Mouse (Mus musculus) T-helper 2 cell (primary cell): ENCODE results near the gene Smarcc2.

ENCODE experiments used
- in situ Hi-C: fragments of 300-600 bp; cut with MboI, MseI; formaldehyde crosslinking; loops from one replicate; pipeline ENCODE4 v1.15.1; 2025; ENCODE audit warnings: high pct_unique_total_duplicates

Smarcc2 gene

GRCm38 (mm10) chr10:128441324-128442119 is 17.5 kb upstream of the Smarcc2 start:
- in situ Hi-C loops: no loop called here

GRCm38 (mm10) chr10:128442718-128443117 is 16.3 kb upstream of the Smarcc2 start:
- in situ Hi-C loops: no loop called here

DNA sequence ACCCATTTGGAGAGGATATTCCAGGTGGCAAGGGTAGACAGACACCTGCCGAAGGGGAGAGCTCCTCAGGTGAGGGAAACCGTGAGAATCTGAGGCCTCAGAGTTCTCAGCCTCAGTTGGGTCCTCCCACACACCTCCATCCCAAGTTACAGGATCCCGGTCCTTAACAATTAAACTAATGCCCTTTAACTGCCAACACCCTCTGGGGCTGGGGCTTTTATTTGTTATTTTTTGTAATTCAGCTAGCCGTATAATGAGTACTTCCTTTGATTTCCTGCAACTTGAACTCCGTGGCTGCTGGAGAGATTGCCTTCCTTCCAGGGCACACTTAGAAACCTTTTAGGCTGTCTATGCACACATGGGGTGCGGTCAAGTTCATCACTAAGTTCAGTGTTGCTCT is 14.7 kb upstream of the Smarcc2 start:
- in situ Hi-C loops: no loop called here

GRCm38 (mm10) chr10:128445407-128445806 is 13.6 kb upstream of the Smarcc2 start:
- in situ Hi-C loops: no loop called here

DNA sequence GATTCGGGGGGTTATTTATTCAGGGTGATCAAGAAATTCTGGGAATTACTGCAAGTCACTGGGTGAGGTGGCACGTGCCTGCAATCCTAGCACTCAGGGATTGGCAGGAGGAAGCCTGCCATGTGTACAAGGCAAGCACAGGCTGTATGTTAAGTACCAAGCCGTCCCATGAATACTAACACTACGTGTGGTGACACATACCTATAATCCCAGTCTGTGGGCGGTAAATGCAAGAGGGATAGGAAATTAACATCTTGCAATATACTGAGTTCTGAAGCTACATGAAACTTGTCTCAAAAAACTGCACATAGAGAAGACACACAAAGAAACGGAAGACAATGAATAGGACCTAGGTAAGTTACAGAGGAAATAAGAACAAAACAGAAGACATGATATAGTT is 8.0 kb upstream of the Smarcc2 start:
- in situ Hi-C loops: loop anchor here (10.0 kb wide), 1 partner anchor 46 kb away; the partner anchor contains the start of gene Slc39a5

DNA sequence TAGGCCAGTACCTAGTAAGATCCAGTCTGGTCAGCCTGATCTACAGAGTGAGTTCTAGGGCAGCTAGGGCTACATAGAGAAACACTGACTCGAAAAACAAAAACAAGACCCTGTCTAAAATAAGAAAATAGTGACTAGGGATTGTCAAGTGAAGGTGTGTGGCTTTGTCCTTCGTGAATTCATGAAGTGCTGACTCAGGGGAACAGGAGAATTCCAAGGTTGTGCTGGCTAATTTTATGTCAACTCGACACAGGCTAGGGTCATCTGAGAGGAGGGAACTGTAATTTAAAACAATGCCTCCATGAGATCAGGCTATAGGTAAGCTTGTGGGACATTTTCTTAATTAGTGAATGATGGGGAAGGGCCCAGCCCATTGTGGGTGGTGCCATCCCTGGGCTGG is 4.6 kb upstream of the Smarcc2 start:
- in situ Hi-C loops: loop anchor here (10.0 kb wide), 1 partner anchor 50 kb away; the partner anchor contains the start of gene Slc39a5

DNA sequence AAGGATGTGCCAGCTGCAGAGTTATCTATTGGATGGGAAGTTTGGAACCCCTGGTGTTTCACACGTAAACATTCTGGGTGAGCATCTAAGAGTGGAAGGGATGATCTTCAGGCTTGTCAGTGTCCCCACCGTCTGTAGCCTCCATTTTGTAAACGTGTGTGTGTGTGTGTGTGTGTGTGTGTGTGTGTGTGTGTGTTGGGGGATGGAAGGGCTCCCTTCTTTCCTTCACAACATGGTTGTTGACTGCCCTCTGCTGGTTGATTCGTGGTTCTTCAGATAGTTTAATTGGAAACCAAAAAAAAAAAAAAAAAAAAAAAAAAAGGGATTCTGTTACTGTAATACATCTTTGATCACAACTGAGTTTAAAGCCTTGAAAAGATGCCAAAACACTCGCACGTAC is 3.8 kb upstream of the Smarcc2 start:
- in situ Hi-C loops: loop anchor here (10.0 kb wide), 1 partner anchor 50 kb away; the partner anchor contains the start of gene Slc39a5

DNA sequence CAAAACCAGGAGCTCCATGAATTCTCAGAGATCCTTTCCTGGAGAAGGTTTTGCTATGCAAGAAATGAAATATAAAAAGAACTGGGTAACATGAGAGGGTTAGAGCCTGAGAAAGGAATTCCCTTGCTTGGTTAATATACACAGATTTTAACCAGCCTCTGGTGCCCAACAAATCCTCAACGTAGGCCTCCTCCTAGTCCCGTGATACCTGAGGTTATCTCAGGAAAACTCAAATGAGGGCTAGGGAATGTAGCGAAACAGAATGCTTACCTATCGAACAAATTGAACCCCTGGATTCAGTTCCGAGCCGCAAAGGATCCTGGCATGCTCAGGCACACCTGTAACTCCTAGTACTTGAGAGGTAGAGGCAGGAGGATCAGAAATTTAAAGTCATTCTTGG is 1.4 kb upstream of the Smarcc2 start:
- in situ Hi-C loops: loop anchor here (10.0 kb wide), 1 partner anchor 53 kb away; the partner anchor contains the start of gene Slc39a5

GRCm38 (mm10) chr10:128458348-128458718 is 715 bp upstream of the Smarcc2 start:
- in situ Hi-C loops: loop anchor here (10.0 kb wide), 1 partner anchor 54 kb away; the partner anchor contains the start of gene Slc39a5

DNA sequence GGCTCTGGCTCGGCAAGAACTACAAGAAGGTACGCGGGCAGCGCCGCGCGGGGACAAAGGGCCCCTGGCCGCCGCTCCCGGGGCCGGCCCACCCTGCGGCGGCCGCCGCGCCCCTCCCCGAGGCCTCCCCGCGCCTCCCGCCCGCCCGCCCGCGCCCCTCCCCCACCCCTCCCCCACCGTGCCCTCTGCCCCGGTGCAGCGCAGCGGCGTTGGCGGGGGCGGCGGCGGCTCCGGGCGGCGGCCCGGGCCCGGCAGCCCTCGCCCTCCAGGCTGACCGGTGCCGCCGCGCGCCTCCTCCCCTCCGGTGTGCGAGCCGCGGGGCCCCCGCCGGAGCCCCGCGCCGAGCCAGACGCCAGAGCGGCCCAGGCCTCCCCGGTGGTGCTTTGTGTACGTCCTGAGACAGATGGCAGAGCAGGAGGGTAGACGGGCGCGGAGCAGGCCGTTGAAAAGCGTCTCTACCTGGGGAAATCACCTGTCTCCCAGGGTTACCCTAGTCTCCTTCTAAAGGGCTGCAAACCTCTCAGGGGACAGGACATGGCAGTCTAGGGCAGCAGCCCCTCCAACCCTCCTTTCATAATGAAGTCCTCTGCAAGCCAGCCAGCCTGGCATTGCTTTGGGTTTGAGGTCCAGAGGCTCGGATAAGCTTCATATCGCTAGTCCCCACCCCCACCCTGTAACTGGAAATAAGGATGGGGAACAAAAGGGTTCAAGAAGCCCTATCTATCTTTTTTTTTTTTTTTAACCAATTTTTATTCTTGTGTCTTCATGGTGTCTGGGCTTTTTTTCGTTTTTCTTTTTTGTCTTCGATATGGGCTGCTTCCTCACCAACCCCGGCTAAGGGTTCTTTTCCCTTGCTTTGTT is 591 bp downstream of the Smarcc2 start:
- in situ Hi-C loops: loop anchor here (10.0 kb wide), 1 partner anchor 55 kb away; the partner anchor contains the start of gene Slc39a5

GRCm38 (mm10) chr10:128460270-128460630 is 1.2 kb downstream of the Smarcc2 start:
- in situ Hi-C loops: no loop called here

GRCm38 (mm10) chr10:128474366-128474765 is 15.3 kb downstream of the Smarcc2 start:
- in situ Hi-C loops: no loop called here

- in situ Hi-C loops: no loop called here
Observed at GRCm38 (mm10) chr10:128486370-128486769, 27.3 kb downstream of the Smarcc2 start.

GRCm38 (mm10) chr10:128487861-128488712 is 29.0 kb downstream of the Smarcc2 start:
- in situ Hi-C loops: no loop called here

- in situ Hi-C loops: no loop called here
Observed at GRCm38 (mm10) chr10:128488776-128489175, 29.7 kb downstream of the Smarcc2 start.

- in situ Hi-C loops: no loop called here
Observed at GRCm38 (mm10) chr10:128489380-128489779, 30.3 kb downstream of the Smarcc2 start.

GRCm38 (mm10) chr10:128489785-128490184 is 30.7 kb downstream of the Smarcc2 start:
- in situ Hi-C loops: loop anchor here (5.0 kb wide), 1 partner anchor 38 kb away; the partner anchor contains the start of gene Esyt1

GRCm38 (mm10) chr10:128490232-128490631 is 31.2 kb downstream of the Smarcc2 start:
- in situ Hi-C loops: loop anchor here (5.0 kb wide), 1 partner anchor 37 kb away; the partner anchor contains the start of gene Esyt1

DNA sequence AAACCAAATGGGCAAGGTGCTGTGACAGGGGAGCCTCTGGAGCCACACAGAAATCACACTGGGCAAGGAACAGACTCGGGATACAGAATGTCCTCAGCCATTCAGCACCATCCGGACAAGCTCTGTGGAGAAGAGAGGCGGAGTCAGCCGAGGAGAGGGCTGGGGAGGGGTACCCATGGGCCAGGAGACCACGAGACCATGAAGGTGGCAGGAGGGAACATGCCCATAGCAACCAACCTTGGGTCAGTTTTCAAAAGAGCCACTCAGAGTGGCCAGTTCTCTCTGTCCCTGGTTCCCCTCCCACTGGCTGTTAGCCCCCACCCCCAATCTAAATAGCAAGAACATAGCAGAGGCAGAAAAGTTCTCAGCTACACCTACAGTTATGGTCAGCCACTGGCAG is 31.9 kb downstream of the Smarcc2 start:
- in situ Hi-C loops: loop anchor here (5.0 kb wide), 1 partner anchor 36 kb away; the partner anchor contains the start of gene Esyt1

GRCm38 (mm10) chr10:128491495-128491894 is 32.4 kb downstream of the Smarcc2 start:
- in situ Hi-C loops: loop anchor here (5.0 kb wide), 1 partner anchor 36 kb away; the partner anchor contains the start of gene Esyt1

DNA sequence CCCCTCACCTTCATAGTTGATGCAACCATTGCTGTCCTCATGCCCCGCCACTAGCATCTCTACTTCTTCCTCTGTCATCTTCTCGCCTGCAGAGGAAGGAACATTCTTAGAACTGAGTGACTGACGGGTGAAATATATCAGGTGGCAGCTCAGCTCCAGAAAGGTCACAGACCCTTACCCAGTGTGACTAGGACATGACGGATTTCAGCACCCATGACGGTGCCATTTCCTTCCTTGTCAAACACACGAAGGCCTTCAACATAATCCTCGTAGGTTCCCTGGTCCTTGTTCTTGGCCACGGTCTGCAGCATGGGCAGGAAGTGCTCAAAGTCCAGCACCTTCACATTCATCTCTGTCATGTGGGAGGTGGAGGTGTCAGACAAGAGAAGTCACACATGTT is 33.0 kb downstream of the Smarcc2 start:
- in situ Hi-C loops: loop anchor here (5.0 kb wide), 1 partner anchor 35 kb away; the partner anchor contains the start of gene Esyt1
